Mouse (Mus musculus) right cerebral cortex, adult 2 months (tissue): ENCODE measurements around the gene Pkmyt1.
A peak's percentile ranks its signal among the peaks of the same experiment; 100 is the strongest.

ENCODE experiments used
- DNase-seq, 2 experiments: peaks; one replicate each; pipeline ENCODE4 v3.0.0; 2021 to 2022; ENCODE audit warnings: low spot score in 2 of 2

The Pkmyt1 gene

DNA sequence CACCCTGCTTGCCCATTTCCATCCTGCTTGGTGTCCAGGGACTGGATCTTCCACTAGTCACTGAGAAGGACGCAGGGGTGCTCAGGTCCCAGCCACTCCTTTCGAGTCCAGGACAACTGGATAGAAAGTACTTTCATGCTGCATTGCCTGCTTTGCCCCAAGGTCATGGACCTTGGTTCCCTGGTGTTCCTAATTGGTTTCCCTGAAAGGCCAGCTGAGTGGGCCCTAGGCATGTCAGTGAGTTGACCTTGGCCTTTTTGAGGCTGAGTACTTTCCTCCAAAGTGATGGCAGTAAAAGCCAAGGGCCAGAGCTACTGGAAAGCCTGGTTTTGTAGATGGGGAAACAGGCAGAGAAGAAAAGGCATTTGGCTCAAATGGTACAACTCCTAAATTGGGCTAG, 4.2 kb upstream of the Pkmyt1 start:
- DNase-seq, result no peak

DNA sequence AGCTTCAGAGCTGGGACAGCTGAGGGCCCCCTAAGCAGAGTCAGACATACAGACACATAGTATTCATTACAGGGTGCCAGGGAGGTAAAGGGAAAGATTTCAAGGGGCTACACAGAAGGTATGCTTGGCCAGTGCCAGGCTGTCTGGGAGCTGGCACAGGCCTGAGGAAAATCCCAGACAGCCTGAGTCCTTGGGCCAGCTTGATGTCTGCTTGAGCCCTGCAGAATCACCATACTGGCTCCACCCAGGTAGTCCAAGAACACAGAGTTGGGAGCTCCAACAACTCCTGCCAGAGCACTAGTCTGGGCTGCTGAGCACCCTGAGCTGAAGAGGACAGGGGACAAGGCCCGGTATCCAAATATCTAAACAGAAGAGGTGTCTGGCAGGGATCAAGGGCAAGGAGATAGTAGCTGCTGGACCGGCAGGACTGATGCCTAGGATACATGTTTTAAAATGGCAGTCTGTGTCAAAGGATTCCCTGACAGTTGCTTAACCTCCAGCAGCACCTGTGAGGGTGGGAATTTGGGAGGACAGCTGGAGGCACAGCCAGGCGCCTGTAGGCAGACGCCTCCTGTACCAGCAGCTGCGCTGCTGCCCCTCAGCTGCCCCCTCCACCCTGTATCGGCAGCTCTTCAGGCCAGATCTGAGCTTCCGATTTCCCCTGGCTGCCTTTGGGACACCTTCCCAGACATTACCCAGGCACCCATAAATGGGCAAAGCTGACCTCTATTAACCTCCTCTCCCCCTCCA, 3.6 kb upstream of the Pkmyt1 start, which contains the start of gene 1520401A03Rik:
1520401A03Rik (minus strand) TSS at position 408 of the 750 bp plus-strand sequence.
- DNase-seq, result no peak

DNA sequence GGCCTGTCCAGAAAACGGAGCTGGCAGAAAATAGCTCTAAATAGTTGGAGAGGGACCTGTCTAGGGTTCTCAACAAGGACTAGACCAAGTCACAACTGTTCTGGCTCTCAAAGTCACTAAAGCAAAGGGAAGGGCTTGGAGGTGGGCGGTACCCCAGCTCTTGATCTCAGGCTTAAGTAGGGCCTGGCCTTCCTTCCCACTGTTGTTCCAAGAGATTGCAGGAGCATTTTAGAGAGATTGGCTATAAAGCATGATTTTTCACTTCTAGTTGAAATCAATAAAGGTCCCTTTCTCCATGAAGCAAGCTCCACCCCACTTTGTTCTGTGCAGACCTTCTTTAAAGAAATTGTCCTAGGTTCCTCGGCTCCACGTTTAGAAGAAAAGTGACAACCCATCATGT, 659 bp upstream of the Pkmyt1 start:
- no peak for DNase-seq

DNA sequence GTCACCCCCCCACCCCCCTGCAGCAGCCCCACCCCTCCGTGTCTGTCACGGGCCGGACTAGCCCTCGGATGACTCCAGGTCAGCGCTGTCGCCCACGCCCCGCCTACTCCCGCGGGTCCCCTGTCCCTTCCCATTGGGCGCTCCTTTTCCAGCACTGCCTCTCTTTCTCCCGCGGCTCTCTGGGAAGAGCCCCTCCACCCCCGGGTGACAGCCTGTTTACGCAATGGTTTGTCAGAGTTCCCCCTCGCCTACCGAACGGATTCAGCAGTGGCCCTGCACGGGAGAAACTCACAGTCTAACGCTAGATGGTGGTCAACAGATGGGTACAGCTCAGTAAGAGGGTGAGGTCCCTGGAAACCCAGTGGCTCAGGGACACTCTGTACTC, 614 bp downstream of the Pkmyt1 start:
- peak; percentile 51 to 63 for DNase-seq

DNA sequence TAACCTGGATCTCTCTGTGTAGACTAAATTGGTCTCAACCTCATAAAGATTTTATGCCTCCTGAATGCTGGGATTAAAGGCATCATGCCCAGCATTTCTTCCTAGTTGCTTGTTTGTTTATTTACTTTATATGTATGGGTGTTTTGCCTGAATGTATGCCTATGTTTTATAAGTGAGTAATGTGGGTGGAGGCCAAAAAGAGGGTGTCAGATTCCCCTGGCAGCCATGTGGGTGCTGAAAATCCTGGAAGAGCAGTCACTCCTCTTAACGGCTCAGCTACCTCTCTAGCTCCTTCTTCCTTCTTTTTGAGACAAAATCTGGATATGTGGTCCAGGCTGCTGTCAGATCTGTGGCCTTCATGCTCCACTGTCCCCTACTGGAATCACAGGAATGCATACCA, 4.3 kb downstream of the Pkmyt1 start:
- no peak for DNase-seq

- DNase-seq, result no peak
These were observed 8.2 kb downstream of the Pkmyt1 start for GRCm38 (mm10) chr17:23734341-23734740.

- no peak for DNase-seq
These were observed 11.6 kb downstream of the Pkmyt1 start for GRCm38 (mm10) chr17:23737493-23738445.

DNA sequence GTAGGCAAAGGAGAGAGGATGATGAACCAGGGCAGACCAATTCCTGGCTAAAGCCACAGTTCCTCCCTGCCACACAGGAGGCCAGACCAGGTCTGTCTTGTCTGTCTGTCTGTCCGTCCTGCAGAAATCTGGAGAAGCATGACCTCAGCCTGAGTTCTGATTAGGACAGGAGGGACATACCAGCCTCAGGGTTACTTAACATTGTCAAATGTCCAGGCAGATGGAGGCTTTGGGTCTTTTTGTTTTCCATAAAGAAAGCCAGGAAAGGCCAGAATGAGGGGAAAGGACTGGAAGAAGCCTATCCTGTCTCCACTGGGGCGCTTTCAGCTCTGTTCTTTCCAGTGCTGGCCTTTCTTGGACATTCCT, 12.7 kb downstream of the Pkmyt1 start:
- no peak for DNase-seq

DNA sequence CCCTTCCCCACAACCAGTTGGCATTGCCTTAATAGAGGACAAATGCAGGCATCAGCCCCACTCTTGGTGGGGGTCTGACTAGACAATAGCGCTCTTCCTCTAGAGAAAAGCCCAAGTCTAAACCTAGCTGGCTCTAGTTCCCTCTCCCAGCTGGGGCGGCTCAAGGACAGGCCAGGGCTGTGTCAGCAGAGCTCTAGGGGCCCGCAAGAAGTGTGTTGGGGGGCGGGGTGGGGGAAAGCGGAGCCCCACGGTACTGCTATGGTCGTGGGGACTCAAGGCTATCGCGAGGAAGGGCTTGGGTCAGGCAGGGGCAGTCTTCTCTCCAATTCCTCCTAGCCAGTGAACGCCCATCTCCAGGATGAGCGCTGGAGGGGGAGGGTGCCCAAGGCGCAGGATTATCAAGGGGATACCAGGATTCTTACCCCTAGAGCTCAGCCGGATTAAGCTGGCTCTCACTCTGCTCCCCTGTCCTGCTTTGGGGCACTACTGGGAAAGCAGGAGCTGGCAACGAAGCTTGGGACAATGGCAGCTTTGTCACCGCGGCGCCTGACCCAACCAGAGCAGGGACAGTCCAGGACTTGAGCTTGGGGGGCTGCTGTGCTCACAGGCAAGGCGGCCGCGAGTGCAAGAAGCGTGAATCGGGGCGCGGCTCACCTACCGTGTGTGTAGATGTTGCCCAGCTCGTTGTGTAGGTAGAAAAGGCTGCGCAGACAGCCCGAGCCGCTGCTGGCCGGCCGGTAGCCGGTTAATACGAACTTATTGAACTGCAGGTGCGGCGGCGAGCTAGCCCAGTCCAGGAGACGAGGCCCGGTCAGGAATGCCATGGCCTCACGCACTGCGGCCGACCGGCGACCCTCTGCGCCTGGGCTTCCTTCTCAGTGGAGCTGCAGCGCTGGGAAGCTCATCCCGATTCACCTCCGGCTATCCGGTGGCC, 13.3 kb downstream of the Pkmyt1 start:
- peak in 1 of 2 experiments; percentile 47 for DNase-seq

GRCm38 (mm10) chr17:23740136-23740584, 14.0 kb downstream of the Pkmyt1 start:
- DNase-seq, result peak; percentile 93 to 94

DNA sequence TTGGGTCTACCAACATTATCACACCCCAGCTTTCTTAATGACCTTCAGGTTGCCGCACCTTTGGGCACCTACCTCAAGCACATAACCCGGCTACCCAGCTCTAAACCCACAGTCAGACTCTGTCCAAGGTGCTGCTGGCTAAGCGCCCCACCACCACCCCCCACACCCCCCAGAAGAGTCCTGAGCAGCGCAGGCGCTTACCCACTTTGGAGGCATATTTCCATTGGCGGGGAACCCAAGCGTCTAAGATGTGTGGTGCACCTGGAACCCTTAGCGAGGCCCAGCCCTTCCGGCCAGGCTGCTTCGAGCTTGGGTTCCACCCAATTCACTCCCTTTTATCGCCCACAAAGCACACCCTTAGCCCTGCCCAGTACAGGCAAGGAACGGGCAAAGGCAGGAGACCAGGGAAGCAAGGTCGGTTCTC, 14.5 kb downstream of the Pkmyt1 start, which contains the start of gene Paqr4:
Paqr4 (minus strand) TSS at position 270 of the 424 bp plus-strand sequence.
- DNase-seq, result no peak

- no peak for DNase-seq
These were observed 15.4 kb downstream of the Pkmyt1 start for GRCm38 (mm10) chr17:23741359-23742209.

DNA sequence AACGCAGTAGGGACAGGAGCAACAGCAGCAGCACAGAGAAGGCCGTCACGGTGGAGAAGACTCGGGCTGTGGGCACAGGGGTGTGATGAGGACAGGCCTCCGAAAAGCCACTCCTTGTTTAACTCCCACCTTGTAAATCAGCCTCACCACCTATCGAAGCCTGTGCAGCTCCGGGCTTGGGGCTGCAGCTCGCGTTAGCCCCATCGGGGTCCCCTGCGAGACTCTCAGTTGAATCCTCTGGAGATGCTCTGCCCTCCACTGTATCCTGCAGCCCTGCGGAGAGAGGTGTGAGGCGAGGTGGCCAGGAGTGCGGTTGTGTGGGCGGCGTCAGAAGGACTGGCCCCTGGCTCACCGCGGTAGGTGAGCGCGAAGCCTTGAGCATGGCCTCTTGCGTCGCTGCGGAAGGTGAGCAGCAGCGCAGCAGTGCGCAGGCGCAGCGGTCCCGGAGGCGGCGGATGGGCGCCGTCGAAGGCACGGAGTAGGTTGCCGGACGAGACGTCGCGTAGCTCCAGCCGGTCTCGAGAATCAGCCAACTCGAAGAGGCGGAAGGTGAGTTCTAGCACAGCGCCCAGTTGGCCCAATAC, 16.2 kb downstream of the Pkmyt1 start:
- no peak for DNase-seq

GRCm38 (mm10) chr17:23742941-23743340, 16.8 kb downstream of the Pkmyt1 start:
- no peak for DNase-seq

GRCm38 (mm10) chr17:23744076-23744475, 17.9 kb downstream of the Pkmyt1 start:
- no peak for DNase-seq

GRCm38 (mm10) chr17:23744651-23745050, 18.5 kb downstream of the Pkmyt1 start:
- no peak for DNase-seq

DNA sequence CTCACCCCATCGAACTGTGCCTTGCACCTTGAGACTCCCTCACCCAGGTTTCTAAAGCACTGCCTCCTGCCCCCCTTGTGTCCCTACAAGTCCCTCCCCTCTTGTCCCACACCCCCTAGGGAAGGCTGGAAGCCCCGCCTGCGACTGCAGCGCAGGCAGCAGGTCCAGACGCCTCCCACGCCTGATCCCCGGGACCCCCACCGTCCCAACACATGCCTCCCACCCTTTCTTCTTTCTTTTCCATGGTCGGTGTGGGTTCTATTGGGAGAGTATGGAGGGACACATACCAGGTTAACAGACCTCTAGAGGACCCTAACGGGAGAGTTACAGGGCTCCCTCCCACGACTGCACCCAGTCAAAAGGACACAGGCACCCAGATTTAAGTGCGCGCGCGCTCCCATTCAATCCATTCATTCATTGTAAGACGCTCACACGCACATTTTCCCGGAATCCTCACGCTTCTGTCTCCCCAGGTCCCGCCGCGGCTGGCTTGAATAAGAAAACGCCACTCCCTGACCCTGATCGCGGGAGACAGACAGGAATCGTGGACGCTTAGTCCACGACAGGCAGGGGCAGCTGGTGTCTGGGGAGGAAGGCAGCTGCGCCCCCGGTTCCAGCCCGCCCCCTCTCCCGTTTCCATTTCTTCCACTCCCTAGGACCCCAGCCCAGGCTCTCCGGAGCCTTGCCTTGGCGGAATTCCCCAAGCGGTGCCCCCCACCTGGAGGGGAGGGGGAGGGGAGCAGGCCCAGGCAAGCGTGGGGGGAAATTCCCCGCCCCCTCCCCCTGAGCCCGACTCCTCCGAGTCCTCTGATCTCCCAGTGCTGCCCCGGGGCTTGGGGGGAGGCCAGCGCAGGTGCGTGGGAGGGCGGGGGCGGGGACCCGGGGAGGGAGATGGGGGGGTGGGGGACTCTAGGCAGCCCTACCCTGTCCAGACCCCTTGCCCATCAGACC, 19.4 kb downstream of the Pkmyt1 start, which contains the start of gene Kremen2:
Kremen2 (minus strand) TSS at position 533 of the 951 bp plus-strand sequence.
- no peak for DNase-seq

DNA sequence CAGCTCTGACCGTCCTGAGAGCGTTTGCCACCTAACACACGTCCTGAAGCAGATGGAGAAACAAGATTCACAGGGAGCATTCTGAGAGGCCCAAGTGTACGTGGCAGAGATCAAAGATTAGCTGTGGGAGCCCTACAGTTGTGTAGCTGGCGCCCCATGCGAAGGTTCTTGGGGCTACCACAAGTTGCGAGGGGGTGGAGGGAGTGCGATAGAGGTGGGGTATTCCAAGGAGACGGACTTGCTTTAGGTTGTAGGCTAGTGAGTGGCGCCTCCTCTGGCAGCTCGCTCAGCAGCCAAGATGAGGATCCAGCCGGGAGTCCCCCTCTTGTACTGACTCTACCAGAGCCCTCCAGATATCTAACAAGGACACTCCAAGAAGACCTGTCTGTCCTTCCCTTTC, 20.2 kb downstream of the Pkmyt1 start:
- DNase-seq, result no peak

DNA sequence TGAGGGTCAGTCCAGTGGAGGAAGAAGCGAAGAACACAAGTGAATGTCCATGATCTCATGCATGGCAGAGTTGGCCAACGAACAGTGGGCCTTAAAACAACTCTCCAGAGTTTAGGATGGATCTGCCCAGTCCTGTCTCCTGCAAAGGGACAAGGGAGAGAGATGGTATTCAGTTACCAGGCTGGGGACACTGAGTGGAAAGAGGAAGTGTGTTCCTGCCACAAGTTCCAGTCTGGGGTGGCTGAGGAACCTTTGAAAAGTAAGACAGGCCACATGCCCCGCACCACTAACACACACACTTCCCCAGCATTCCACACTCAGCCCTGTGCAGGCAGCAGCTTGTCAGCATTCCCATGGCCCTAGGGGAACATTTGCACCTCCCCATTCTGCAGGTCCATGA, 20.6 kb downstream of the Pkmyt1 start:
- no peak for DNase-seq
